Mouse (Mus musculus) lung, postnatal 0 days (tissue): ENCODE data around the gene Neurog3. TPM values are rescaled to one million over a fixed set of nuclear protein-coding genes. Genes with fewer than 3 reads are reported as not detected.

Source experiments
- ATAC-seq: fragments of 200-750 bp; cut with Nextera tagmentation; 2 replicates; pipeline ENCODE4 v1.8.0; 2017; ENCODE audit warnings: moderate library complexity
- DNase-seq: peaks from one replicate; pipeline ENCODE4 v3.0.0-alpha.2; 2016; ENCODE audit warnings: low spot score
- H3K27ac ChIP-seq: fragments of 300-500 bp; sonication (generic); 2 replicates; pipeline ENCODE4 v1.5.1; 2014; ENCODE audit warnings: antibody characterized with exemption, mild to moderate bottlenecking, low read length, mixed read lengths
- H3K27me3 ChIP-seq: fragments of 300-500 bp; sonication (generic); replicated peaks from 2 replicates; pipeline ENCODE4 v1.6.1; 2014; ENCODE audit warnings: low read length, mixed read lengths; ENCODE audit not compliant: insufficient read depth
- H3K36me3 ChIP-seq: fragments of 300-500 bp; sonication (generic); 2 replicates; pipeline ENCODE4 v1.6.1; 2014; ENCODE audit warnings: low read length, mixed read lengths; ENCODE audit not compliant: insufficient read depth
- H3K4me1 ChIP-seq: fragments of 300-500 bp; sonication (generic); 2 replicates; pipeline ENCODE4 v1.6.1; 2014; ENCODE audit warnings: antibody characterized with exemption, low read depth, low read length, mixed read lengths; ENCODE audit not compliant: insufficient read depth
- H3K4me2 ChIP-seq: fragments of 300-500 bp; sonication (generic); replicated peaks from 2 replicates; pipeline ENCODE4 v1.6.1; 2014; ENCODE audit warnings: low read depth, mild to moderate bottlenecking, low read length, moderate library complexity, mixed read lengths
- H3K4me3 ChIP-seq: fragments of 300-500 bp; sonication (generic); 2 replicates; pipeline ENCODE4 v1.5.1; 2014; ENCODE audit warnings: low read depth, low read length
- H3K9ac ChIP-seq: fragments of 300-500 bp; sonication (generic); replicated peaks from 2 replicates; pipeline ENCODE4 v1.6.1; 2014; ENCODE audit warnings: low read depth, mild to moderate bottlenecking
- H3K9me3 ChIP-seq: fragments of 300-500 bp; sonication (generic); 2 replicates; pipeline ENCODE4 v1.6.1; 2016; ENCODE audit warnings: low read length, mixed read lengths
- CTCF ChIP-seq: IDR thresholded peaks from 2 replicates; pipeline ENCODE4 v1.5.1; 2016; ENCODE audit warnings: antibody characterized with exemption, mild to moderate bottlenecking
- EP300 ChIP-seq: IDR thresholded peaks from 2 replicates; pipeline ENCODE4 v1.6.1; 2016; ENCODE audit warnings: antibody characterized with exemption, mild to moderate bottlenecking, control low read depth
- WGBS: fragments of 180-500 bp; shearing (Covaris S2); extraction: QIAGEN DNeasy Blood & Tissue Kit; methylation state at CpG from one replicate; pipeline ENCODE4 v1.1.7; 2014; 5-methylcytosine and 5-hydroxymethylcytosine counted together
- polyA plus RNA-seq: library from polyadenylated mRNA; unstranded; fragments of >200 nt; fragmentation: Nextera tagmentation; extraction: Ambion mirVana; gene quantifications from 2 replicates; pipeline ENCODE4 v1.2.1, GENCODE M21; 2015

Gene Neurog3
- polyA plus RNA-seq = not detected in 2 replicates

- H3K9me3 ChIP-seq = no peaks in the 10 kb centered on the region
- no peak within 1 kb of the TSS for H3K27ac ChIP-seq
- no peaks in the 10 kb centered on the region for H3K36me3 ChIP-seq
- under 1% methylated on average over 28 of the region's 29 CpGs for WGBS
- ATAC-seq (peak; percentile 35; the same call in 1 of the 2 replicates), DNase-seq (peak; percentile 16)
- TF ChIP-seq CTCF (no peak), EP300 (no peak)
- peak within 1 kb of the TSS; percentile 51 for H3K4me2 ChIP-seq
- H3K27me3 ChIP-seq = peaks cover 78% of the 10 kb centered on the region
- H3K4me1 ChIP-seq = peaks cover 4% of the 10 kb centered on the region; the same call in 1 of the 2 replicates
- H3K9ac ChIP-seq = no peak within 1 kb of the TSS
- peak within 1 kb of the TSS; percentile 28 for H3K4me3 ChIP-seq
Observed at GRCm38 (mm10) chr10:62132691-62133281, at the start of gene Neurog3. Gene Neurog3, plus strand, starts transcription at chr10:62133090.

GRCm38 (mm10) chr10:62086044-62086443, 46.8 kb upstream of the Neurog3 start:
- Histone ChIP-seq H3K27ac (no peak overlapping the region), H3K9me3 (no peaks in the 10 kb centered on the region), H3K4me2 (no peak overlapping the region), H3K4me3 (no peak overlapping the region), H3K36me3 (no peaks in the 10 kb centered on the region), H3K27me3 (no peaks in the 10 kb centered on the region), H3K9ac (no peak overlapping the region), H3K4me1 (no peaks in the 10 kb centered on the region)
- TF ChIP-seq CTCF = no peak
- TF ChIP-seq EP300 = no peak
- WGBS = 38% methylated on average over 2 of the region's 2 CpGs
- ATAC-seq (no peak), DNase-seq (no peak)

GRCm38 (mm10) chr10:62086826-62087225, 46.1 kb upstream of the Neurog3 start:
- WGBS = 81% methylated on average over 5 of the region's 5 CpGs
- H3K4me3 ChIP-seq = no peak overlapping the region
- H3K9ac ChIP-seq = no peak overlapping the region
- no peak overlapping the region for H3K27ac ChIP-seq
- no peak overlapping the region for H3K4me2 ChIP-seq
- H3K27me3 ChIP-seq = no peaks in the 10 kb centered on the region
- no peaks in the 10 kb centered on the region for H3K4me1 ChIP-seq
- H3K36me3 ChIP-seq = no peaks in the 10 kb centered on the region
- H3K9me3 ChIP-seq = no peaks in the 10 kb centered on the region
- ATAC-seq (no peak), DNase-seq (no peak)
- no peak for TF ChIP-seq CTCF
- no peak for TF ChIP-seq EP300

GRCm38 (mm10) chr10:62088411-62088810, 44.5 kb upstream of the Neurog3 start:
- WGBS = 78% methylated on average over 5 of the region's 5 CpGs
- DNase-seq = no peak
- Histone ChIP-seq H3K27me3 (no peaks in the 10 kb centered on the region), H3K9ac (no peak overlapping the region), H3K36me3 (no peaks in the 10 kb centered on the region), H3K4me1 (no peaks in the 10 kb centered on the region), H3K27ac (no peak overlapping the region), H3K4me3 (no peak overlapping the region), H3K4me2 (no peak overlapping the region), H3K9me3 (no peaks in the 10 kb centered on the region)
- TF ChIP-seq CTCF (no peak), EP300 (no peak)
- no peak for ATAC-seq

GRCm38 (mm10) chr10:62089071-62089470, 43.8 kb upstream of the Neurog3 start:
- Histone ChIP-seq H3K4me2 (no peak overlapping the region), H3K36me3 (no peaks in the 10 kb centered on the region), H3K4me3 (no peak overlapping the region), H3K9ac (no peak overlapping the region), H3K27me3 (no peaks in the 10 kb centered on the region), H3K4me1 (no peaks in the 10 kb centered on the region), H3K27ac (no peak overlapping the region), H3K9me3 (no peaks in the 10 kb centered on the region)
- TF ChIP-seq EP300 = no peak
- TF ChIP-seq CTCF = no peak
- 60% methylated on average over 7 of the region's 7 CpGs for WGBS
- DNase-seq = no peak
- no peak for ATAC-seq

- Histone ChIP-seq H3K36me3 (no peaks in the 10 kb centered on the region), H3K9me3 (no peaks in the 10 kb centered on the region), H3K27me3 (no peaks in the 10 kb centered on the region), H3K4me1 (no peaks in the 10 kb centered on the region), H3K27ac (no peak overlapping the region), H3K4me3 (no peak overlapping the region), H3K9ac (no peak overlapping the region), H3K4me2 (no peak overlapping the region)
- DNase-seq (no peak), ATAC-seq (no peak)
- TF ChIP-seq CTCF (no peak), EP300 (no peak)
Observed at GRCm38 (mm10) chr10:62089486-62089885, 43.4 kb upstream of the Neurog3 start.

- no peaks in the 10 kb centered on the region for H3K9me3 ChIP-seq
- no peaks in the 10 kb centered on the region for H3K36me3 ChIP-seq
- H3K27ac ChIP-seq = no peak overlapping the region
- no peak overlapping the region for H3K4me2 ChIP-seq
- H3K9ac ChIP-seq = no peak overlapping the region
- no peaks in the 10 kb centered on the region for H3K27me3 ChIP-seq
- no peak for TF ChIP-seq EP300
- TF ChIP-seq CTCF = no peak
- H3K4me3 ChIP-seq = no peak overlapping the region
- no peak for DNase-seq
- no peaks in the 10 kb centered on the region for H3K4me1 ChIP-seq
- no peak for ATAC-seq
- WGBS = 39% methylated on average over 7 of the region's 7 CpGs
Observed at GRCm38 (mm10) chr10:62093903-62094302, 39.0 kb upstream of the Neurog3 start.
